Mouse (Mus musculus) heart, embryonic 15.5 days (tissue): ENCODE results near the gene Ell. TPM values are rescaled to one million over a fixed set of nuclear protein-coding genes. Genes with fewer than 3 reads are reported as not detected.

Experiments
- ATAC-seq: fragments of 200-750 bp; cut with Nextera tagmentation; replicated peaks from 2 replicates; pipeline ENCODE4 v1.8.0; 2017; ENCODE audit warnings: low read depth, moderate TSS enrichment; ENCODE audit not compliant: insufficient number of reproducible peaks, insufficient read depth, low FRiP score
- H3K27ac ChIP-seq: fragments of 300-500 bp; sonication (generic); 2 replicates; pipeline ENCODE4 v1.5.1; 2015; ENCODE audit warnings: mild to moderate bottlenecking, inconsistent platforms
- H3K27me3 ChIP-seq: fragments of 300-500 bp; sonication (generic); 2 replicates; pipeline ENCODE4 v1.6.1; 2015; ENCODE audit warnings: inconsistent platforms
- H3K36me3 ChIP-seq: fragments of 300-500 bp; sonication (generic); 2 replicates; pipeline ENCODE4 v1.6.1; 2015; ENCODE audit warnings: mild to moderate bottlenecking, inconsistent platforms
- H3K4me1 ChIP-seq: fragments of 300-500 bp; sonication (generic); replicated peaks from 2 replicates; pipeline ENCODE4 v1.6.1; 2015; ENCODE audit warnings: inconsistent platforms
- H3K4me2 ChIP-seq: fragments of 300-500 bp; sonication (generic); 2 replicates; pipeline ENCODE4 v1.6.1; 2015; ENCODE audit warnings: inconsistent platforms, mild to moderate bottlenecking, moderate library complexity
- H3K4me3 ChIP-seq: fragments of 300-500 bp; sonication (generic); 2 replicates; pipeline ENCODE4 v1.5.1; 2015; ENCODE audit warnings: mild to moderate bottlenecking, inconsistent platforms
- H3K9ac ChIP-seq: fragments of 300-500 bp; sonication (generic); 2 replicates; pipeline ENCODE4 v1.6.1; 2015; ENCODE audit warnings: mild to moderate bottlenecking, inconsistent platforms
- H3K9me3 ChIP-seq: fragments of 300-500 bp; sonication (generic); replicated peaks from 2 replicates; pipeline ENCODE4 v1.6.1; 2016; ENCODE audit warnings: inconsistent platforms
- WGBS: fragments of 180-500 bp; shearing (Covaris S2); methylation state at CpG from one replicate; pipeline ENCODE4 v1.1.7; 2015; ENCODE audit warnings: mixed read lengths; 5-methylcytosine and 5-hydroxymethylcytosine counted together
- polyA plus RNA-seq: library from polyadenylated mRNA; unstranded; fragments of >200 nt; fragmentation: Nextera tagmentation; extraction: Ambion mirVana; gene quantifications from 2 replicates; pipeline ENCODE4 v1.2.1, GENCODE M21; 2015

Gene Ell
- polyA plus RNA-seq, 1 experiment from 2014 or later: 10.8 TPM

GRCm38 (mm10) chr8:70527111-70527511 is 12.1 kb upstream of the Ell start:
- Histone ChIP-seq H3K36me3 (peaks cover 24% of the 10 kb centered on the region), H3K4me2 (peak overlapping the region; percentile 76), H3K9ac (peak overlapping the region; percentile 94), H3K27me3 (no peaks in the 10 kb centered on the region), H3K9me3 (no peaks in the 10 kb centered on the region), H3K4me3 (peak overlapping the region; percentile 82), H3K4me1 (peaks cover 24% of the 10 kb centered on the region), H3K27ac (peak overlapping the region; percentile 87)
- no peak for ATAC-seq
- WGBS: 1% methylated on average over 8 of the region's 8 CpGs

GRCm38 (mm10) chr8:70527512-70528181 is 11.6 kb upstream of the Ell start, which contains the start of the genes Fkbp8 and Kxd1:
Gene Fkbp8, plus strand, starts transcription at chr8:70527724.
Gene Kxd1, minus strand, starts transcription at chr8:70527956.
- Histone ChIP-seq H3K4me1 (peaks cover 21% of the 10 kb centered on the region), H3K27ac (peak within 1 kb of the TSS; percentile 87), H3K27me3 (no peaks in the 10 kb centered on the region), H3K4me3 (peak within 1 kb of the TSS; percentile 82), H3K36me3 (peaks cover 29% of the 10 kb centered on the region), H3K4me2 (peak within 1 kb of the TSS; percentile 76), H3K9ac (peak within 1 kb of the TSS; percentile 94), H3K9me3 (no peaks in the 10 kb centered on the region)
- under 1% methylated on average over 46 of the region's 61 CpGs for WGBS
- peak; percentile 92 for ATAC-seq

GRCm38 (mm10) chr8:70528182-70528797 is 11.0 kb upstream of the Ell start:
- Histone ChIP-seq H3K36me3 (peaks cover 36% of the 10 kb centered on the region), H3K4me3 (peak overlapping the region; percentile 82), H3K27me3 (no peaks in the 10 kb centered on the region), H3K27ac (peak overlapping the region; percentile 87), H3K4me1 (peaks cover 19% of the 10 kb centered on the region), H3K9me3 (no peaks in the 10 kb centered on the region), H3K9ac (peak overlapping the region; percentile 94), H3K4me2 (peak overlapping the region; percentile 76)
- ATAC-seq: no peak
- 20% methylated on average over 13 of the region's 13 CpGs for WGBS

- H3K4me1 ChIP-seq: peaks cover 16% of the 10 kb centered on the region
- peak overlapping the region; percentile 8; the same call in 1 of the 2 replicates for H3K4me2 ChIP-seq
- no peaks in the 10 kb centered on the region for H3K27me3 ChIP-seq
- no peaks in the 10 kb centered on the region for H3K9me3 ChIP-seq
- no peak overlapping the region for H3K27ac ChIP-seq
- H3K9ac ChIP-seq: 0 out of 2 replicates have a peak overlapping the region, but pooled peaks have one; percentile 14
- no peak for ATAC-seq
- WGBS: 68% methylated on average over 5 of the region's 5 CpGs
- H3K36me3 ChIP-seq: peaks cover 46% of the 10 kb centered on the region
- H3K4me3 ChIP-seq: 0 out of 2 replicates have a peak overlapping the region, but pooled peaks have one; percentile 10
Observed at GRCm38 (mm10) chr8:70529299-70529698, 10.0 kb upstream of the Ell start.

- Histone ChIP-seq H3K4me3 (no peak overlapping the region), H3K36me3 (peaks cover 50% of the 10 kb centered on the region), H3K27ac (no peak overlapping the region), H3K4me1 (peaks cover 16% of the 10 kb centered on the region), H3K4me2 (no peak overlapping the region), H3K9ac (no peak overlapping the region), H3K9me3 (no peaks in the 10 kb centered on the region), H3K27me3 (no peaks in the 10 kb centered on the region)
- WGBS: 89% methylated on average over 3 of the region's 3 CpGs
- no peak for ATAC-seq
Observed at GRCm38 (mm10) chr8:70529741-70530161, 9.5 kb upstream of the Ell start.

- WGBS: 90% methylated on average over 2 of the region's 2 CpGs
- Histone ChIP-seq H3K36me3 (peaks cover 50% of the 10 kb centered on the region), H3K4me3 (no peak overlapping the region), H3K9ac (no peak overlapping the region), H3K27me3 (no peaks in the 10 kb centered on the region), H3K9me3 (no peaks in the 10 kb centered on the region), H3K27ac (no peak overlapping the region), H3K4me1 (peaks cover 16% of the 10 kb centered on the region), H3K4me2 (no peak overlapping the region)
- ATAC-seq: no peak
Observed at GRCm38 (mm10) chr8:70530314-70530713, 8.9 kb upstream of the Ell start.

- no peak overlapping the region for H3K4me2 ChIP-seq
- ATAC-seq: no peak
- H3K4me3 ChIP-seq: no peak overlapping the region
- 92% methylated on average over 12 of the region's 12 CpGs for WGBS
- H3K4me1 ChIP-seq: peaks cover 9% of the 10 kb centered on the region
- no peak overlapping the region for H3K9ac ChIP-seq
- H3K27ac ChIP-seq: no peak overlapping the region
- no peaks in the 10 kb centered on the region for H3K27me3 ChIP-seq
- H3K9me3 ChIP-seq: no peaks in the 10 kb centered on the region
- peaks cover 66% of the 10 kb centered on the region for H3K36me3 ChIP-seq
Observed at GRCm38 (mm10) chr8:70534281-70534680, 5.0 kb upstream of the Ell start.

- 70% methylated on average over 3 of the region's 3 CpGs for WGBS
- ATAC-seq: no peak
Observed at GRCm38 (mm10) chr8:70535221-70535620, 4.0 kb upstream of the Ell start.

GRCm38 (mm10) chr8:70535701-70536100 is 3.6 kb upstream of the Ell start:
- no peak for ATAC-seq
- no peak overlapping the region for H3K27ac ChIP-seq
- H3K9me3 ChIP-seq: no peaks in the 10 kb centered on the region
- WGBS: 72% methylated on average over 2 of the region's 2 CpGs
- H3K4me2 ChIP-seq: no peak overlapping the region
- no peaks in the 10 kb centered on the region for H3K27me3 ChIP-seq
- H3K9ac ChIP-seq: no peak overlapping the region
- peaks cover 14% of the 10 kb centered on the region for H3K4me1 ChIP-seq
- H3K36me3 ChIP-seq: peaks cover 55% of the 10 kb centered on the region
- H3K4me3 ChIP-seq: no peak overlapping the region

More at GRCm38 (mm10) chr8:70535221-70535620, 4.0 kb upstream of the Ell start:
- H3K27me3 ChIP-seq: no peaks in the 10 kb centered on the region
- H3K36me3 ChIP-seq: peaks cover 60% of the 10 kb centered on the region
- no peaks in the 10 kb centered on the region for H3K9me3 ChIP-seq
- H3K4me2 ChIP-seq: no peak overlapping the region
- no peak overlapping the region for H3K4me3 ChIP-seq
- peaks cover 10% of the 10 kb centered on the region for H3K4me1 ChIP-seq
- no peak overlapping the region for H3K27ac ChIP-seq
- no peak overlapping the region for H3K9ac ChIP-seq

- ATAC-seq: no peak
Observed at GRCm38 (mm10) chr8:70538024-70538579, 1.2 kb upstream of the Ell start.

GRCm38 (mm10) chr8:70538633-70539076 is 602 bp upstream of the Ell start:
- under 1% methylated on average over 32 of the region's 32 CpGs for WGBS
- Histone ChIP-seq H3K4me2 (peak overlapping the region; percentile 93), H3K27ac (peak overlapping the region; percentile 96), H3K4me3 (peak overlapping the region; percentile 89), H3K9ac (peak overlapping the region; percentile 91), H3K36me3 (peaks cover 26% of the 10 kb centered on the region), H3K4me1 (peaks cover 34% of the 10 kb centered on the region), H3K27me3 (no peaks in the 10 kb centered on the region), H3K9me3 (no peaks in the 10 kb centered on the region)
- ATAC-seq: peak; percentile 78

More at GRCm38 (mm10) chr8:70538024-70538579, 1.2 kb upstream of the Ell start:
- peaks cover 32% of the 10 kb centered on the region for H3K36me3 ChIP-seq
- peak overlapping the region; percentile 89 for H3K4me3 ChIP-seq
- no peaks in the 10 kb centered on the region for H3K27me3 ChIP-seq
- peak overlapping the region; percentile 58 for H3K9ac ChIP-seq
- H3K9me3 ChIP-seq: no peaks in the 10 kb centered on the region
- H3K4me2 ChIP-seq: peak overlapping the region; percentile 93
- H3K4me1 ChIP-seq: peaks cover 34% of the 10 kb centered on the region
- H3K27ac ChIP-seq: peak overlapping the region; percentile 96
- WGBS: 14% methylated on average over 24 of the region's 24 CpGs
